Mouse (Mus musculus) cerebellum, postnatal 36 days (tissue): ENCODE results near the gene Glcci1.
A peak's percentile ranks its signal among the peaks of the same experiment; 100 is the strongest.
"Not testable (repeated sequence)": the region's sequence is repeated elsewhere in the genome, so short reads cannot be mapped to it uniquely, and the experiment has no call there.

Experiments
- DNase-seq, 2 experiments: peaks; one replicate each; pipeline ENCODE4 v3.0.0; 2021 to 2022; ENCODE audit warnings: mixed read lengths in 2 of 2

The Glcci1 gene

DNA sequence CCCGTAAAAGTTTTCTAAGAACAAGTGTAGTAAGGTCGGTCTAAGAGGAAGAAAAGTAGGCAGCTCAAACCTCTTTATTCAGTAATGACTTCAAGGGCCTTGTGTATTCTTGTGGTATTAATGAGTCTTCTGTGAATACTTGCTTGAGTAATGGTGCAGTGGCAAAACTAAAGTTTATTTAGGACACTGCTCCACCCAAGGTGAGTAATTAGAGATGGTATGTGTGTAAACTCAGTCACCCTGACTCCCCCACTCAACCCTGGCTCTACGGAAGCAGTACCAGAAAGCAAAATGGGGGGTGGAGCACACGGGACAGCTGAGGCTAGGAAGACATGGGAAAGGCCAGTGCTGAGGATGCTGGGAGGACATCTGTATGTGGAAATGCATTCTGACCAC is 13.6 kb upstream of the Glcci1 start:
- no peak for DNase-seq

DNA sequence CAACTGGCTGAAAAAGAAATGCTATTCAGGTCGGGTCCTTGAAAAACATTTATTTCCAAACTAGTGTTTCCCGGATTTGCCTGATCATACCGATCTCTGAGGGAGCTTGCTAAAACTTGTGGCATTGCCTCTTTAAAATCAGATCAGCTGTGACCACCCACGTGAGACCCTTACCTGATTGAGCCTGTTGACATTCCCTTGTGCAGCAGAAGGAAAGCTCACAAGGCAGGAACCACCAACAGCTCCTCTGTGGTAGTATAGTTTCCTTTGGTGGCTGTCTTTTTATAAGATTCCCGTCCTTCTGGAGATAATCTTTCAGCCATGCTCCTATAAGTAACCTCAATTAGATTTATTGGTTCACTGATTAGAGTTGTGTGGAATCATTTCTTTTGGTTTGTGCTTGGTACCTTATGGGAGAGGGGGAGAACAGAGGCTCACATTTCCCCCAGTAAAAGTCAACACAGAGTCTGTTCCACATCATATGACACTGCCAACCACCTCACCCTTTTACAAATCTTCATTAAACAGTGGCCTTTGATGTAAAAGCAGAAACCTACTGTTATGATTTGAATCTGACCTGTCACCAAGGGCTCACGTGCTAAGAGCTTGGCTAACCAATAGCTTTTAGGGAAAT is 12.0 kb upstream of the Glcci1 start:
- no peak for DNase-seq

DNA sequence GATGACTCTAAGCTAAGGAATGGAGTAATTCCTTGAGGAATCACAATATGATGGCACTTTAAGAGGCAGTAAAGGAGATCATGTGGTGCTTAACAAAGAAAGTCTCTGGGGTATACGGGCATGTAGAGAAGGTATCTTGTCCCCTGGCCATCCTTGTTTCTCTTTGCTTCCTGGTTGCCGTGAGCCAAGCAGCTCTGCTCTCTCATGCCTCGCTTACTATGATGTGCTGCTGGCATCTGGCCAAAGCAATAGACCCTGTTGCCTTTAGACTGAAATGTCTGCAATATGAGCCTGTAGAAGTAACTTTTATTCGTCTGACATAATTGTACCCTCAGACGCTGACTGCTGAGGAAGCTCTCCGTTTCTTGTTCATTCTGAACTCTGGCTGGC is 11.5 kb upstream of the Glcci1 start:
- DNase-seq = no peak

DNA sequence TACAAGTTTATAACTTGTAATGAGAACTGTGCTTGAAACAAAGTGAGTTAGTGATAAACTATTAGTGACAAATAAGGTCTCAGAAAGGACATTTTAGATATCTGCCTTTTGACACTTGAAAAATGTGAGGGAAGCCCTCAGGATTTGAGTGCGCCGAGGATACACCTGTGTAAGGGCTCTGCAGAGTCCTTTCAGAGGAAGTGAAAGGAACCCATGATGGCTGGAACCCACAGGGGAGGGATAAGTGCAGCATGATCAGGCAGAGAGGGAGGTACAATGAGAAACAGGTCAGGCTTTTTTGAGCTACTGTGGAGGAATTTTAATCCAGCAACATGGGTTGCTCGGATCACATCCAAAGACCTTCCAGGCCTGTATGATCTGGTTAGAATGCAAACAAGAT is 10.4 kb upstream of the Glcci1 start:
- DNase-seq = no peak

DNA sequence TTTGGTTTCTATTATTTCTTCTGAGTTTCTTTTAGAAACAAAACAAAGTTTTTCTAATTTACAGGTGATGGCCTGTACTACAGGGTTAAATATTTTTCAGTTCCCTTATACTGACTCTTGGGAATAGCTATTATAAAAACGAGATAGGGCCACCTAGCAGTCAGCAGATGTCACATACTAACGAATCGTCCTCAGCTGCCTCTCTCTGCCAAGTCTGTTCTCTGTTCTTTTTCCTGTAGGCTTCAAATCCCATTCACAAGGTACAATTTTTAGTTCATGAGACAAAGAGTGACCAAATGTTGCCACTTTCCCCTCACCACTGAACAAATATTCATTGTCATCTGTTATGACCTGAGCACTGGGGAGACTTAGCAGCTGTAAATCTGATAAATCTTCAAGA is 5.4 kb upstream of the Glcci1 start:
- DNase-seq = no peak

DNA sequence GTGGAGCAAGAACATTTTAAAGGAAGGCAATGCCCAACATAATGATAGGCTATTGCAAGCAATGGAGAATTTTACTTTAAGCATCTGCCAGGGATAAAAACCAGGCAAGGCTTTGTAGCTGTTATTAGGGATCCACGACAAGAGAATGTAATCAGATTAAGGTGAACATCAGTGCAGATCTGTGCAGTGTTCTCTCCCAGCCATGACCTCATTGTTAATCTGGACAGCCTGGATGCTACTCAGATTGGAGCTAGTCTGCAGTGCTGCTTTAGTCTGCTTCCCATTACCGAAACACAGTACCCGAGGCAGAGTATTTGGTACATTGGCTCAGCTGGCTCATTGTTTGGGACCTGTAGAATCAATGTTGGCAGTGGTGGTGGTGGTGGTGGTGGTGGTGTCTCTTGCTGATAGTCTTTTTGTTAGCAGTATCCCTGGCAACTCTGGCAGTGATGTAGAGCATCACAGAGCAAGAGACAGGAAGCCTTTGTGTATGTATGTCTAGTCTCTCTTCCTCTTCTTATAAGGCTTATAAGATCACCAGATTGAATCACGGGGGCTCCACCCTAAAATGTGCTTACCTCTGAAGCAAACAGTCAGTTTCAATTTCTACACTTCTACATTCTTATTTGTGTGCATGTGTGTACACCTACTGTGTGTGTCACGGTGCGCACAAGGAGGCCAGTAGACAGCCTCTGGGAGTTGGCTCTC is 4.7 kb upstream of the Glcci1 start:
- DNase-seq = no peak

DNA sequence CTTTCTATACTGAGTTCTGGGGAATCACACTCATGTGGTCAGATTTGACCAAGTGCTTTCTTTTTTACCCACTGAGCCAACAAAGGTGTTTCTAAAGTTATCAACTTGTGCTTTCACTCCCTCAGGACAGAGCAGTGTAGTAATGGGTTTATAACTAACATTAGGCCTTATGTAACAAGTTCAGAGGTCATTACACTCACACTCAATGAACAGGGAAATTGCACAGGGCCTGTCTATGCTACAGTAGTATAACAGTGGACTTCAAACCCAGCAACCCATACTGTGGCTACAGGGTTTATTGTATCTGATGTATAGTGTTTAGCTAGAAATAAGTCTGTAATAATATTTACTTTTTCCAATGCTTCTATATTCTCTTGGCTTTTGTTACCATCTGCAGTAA is 2.8 kb upstream of the Glcci1 start:
- no peak for DNase-seq

DNA sequence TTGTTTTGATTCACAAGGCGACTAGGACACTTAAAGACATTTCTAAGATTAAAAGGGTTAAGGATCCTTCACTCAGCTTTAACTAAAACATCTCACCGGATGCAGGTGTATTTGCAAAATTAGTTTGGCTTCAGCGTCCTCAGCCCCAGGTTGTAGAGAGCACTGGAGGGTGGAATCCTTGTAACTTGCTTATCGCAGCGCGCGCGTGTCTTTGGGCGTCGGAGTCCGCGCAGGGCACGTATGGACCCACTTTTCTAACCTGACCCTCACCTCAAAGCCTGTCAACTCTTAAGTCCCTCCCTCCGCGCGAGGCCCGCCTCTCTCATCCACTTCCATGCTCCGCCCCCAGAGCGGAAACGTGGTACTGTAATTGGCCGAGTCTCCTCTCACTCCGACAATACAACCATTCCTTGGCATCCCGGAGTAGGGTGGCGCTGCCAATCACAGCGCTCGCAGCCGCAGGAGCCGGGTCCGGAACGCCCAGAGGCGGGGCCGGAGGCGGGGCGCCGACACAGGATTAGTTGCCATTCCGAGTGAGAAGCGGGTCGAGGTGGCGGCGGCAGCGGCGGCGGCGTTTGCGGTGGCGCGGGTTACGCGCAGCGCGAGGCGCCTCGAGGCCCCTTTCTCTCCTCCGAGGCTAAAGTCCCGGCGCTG is 390 bp upstream of the Glcci1 start:
- peak; percentile 98 to 99 for DNase-seq

DNA sequence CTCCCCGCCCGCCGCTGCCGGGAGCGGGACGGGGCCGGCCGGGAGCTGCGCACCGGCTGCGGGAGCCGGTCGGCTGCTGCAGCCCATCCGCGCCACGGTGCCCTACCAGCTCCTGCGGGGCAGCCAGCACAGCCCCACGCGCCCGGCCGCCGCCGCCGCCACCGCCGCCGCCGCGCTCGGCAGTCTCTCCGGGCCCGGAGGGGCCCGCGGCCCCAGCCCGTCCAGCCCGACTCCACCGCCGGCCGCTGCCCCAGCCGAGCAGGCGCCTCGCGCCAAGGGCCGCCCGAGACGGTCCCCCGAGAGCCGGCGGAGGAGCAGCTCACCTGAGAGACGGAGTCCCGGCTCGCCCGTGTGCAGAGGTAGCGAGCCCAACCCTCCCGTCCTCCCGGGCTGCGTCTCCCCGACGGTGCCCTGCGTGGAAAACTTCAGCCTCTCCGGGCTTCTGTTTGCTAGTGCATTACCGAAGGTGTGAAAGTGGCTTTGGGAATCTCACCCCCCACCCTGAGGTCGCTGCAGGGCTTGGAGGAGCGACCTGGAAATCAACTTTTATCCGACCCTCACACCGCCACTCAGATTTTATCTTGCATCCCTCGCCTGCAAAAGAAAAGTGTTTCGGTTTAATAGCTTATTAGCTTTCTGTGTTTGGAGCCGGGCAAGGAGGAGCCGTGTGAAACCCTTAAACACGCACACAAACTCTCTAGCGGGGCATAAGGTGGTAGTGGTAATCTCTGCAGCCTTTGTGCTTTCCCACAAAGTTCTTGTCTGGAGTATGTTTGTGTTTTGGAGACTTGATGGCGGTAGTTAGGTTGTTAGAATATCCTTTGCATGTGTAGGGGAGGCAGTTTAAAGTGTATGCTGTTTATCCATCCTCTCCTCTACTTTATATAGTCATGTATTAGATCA is 812 bp downstream of the Glcci1 start:
- peak; percentile 55 to 58 for DNase-seq

DNA sequence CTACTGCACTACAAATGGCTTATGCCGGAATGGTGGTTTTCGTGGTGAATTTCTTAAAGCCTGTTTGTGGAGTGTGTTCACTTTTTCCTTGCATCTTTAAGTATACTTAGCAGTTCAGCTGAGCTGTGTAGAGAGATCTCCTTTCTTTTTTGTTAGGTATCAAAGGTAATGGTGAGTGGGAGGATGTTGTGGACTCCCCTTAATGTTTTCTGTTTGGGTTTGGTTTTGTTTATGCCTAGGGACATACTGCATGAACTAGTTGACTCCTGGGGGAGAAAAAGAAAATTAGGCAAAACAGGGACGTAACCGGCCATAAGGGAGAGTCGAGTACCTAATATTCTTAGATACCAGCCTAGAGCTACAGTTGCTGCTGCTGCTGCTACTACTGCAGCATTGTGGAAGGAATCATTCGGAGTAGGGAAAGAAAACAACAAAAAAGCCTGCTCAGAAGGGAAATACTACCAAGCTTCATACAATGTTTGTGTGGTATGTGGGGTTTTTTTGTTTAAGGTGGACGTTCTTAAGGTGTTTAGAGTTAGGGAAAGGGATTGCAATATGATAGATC is 1.5 kb downstream of the Glcci1 start:
- DNase-seq = no peak

DNA sequence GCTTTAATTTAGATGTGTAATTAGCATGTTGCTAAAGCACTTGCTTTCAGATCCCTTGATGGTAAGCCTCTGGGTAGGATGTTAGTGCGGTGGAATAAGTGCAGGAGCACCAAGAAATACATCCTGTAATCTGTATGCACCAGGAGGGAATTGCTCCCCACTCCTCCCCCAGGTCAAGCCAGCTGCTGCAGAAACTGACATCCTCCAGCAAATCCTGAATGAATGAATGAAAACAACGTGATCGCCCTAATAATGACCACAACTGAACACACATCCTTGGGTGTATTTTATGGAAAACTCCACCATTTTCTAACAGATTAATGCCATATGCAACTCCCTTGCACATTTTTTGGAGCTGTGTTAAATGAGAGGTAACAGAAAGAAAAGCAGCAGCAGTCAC is 2.0 kb downstream of the Glcci1 start:
- DNase-seq = peak; percentile 14 to 31

DNA sequence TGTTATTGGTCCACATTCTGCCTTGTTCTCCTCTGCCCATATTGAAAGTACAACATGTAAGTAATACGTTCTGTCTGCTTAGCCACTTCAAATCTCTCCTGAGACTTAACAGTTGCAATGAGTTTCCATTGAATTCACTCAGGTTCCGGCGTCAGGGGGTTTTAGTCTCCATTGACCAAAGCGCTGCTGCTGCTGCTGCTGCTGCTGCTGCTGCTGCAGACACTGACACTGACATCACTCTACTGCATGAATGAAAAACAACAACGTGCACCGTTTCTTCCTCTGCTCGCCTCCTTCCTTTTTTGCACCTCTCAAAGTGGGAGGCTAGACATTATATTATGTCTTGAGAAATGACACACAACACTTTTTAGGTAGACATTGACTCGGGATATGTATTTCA is 3.0 kb downstream of the Glcci1 start:
- peak in 1 of 2 experiments; percentile 24 for DNase-seq

DNA sequence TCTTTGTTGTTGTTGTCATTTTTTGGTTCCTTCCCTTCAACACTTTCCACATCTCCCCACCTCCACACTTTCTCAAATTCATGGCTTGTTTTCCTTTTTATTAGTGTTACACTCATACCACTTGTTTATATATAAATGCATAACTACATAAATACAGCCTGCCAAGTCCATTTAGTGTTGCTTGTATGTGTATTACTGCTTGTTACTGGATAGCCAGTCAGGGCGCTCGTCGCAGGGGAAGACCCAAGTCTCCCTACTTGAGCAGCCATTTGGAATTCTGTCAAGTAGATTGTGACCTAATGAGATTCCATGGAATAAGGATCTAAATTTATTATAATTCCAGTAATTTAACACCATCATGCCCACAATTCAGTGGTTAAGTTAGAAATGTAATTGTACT is 10.3 kb downstream of the Glcci1 start:
- DNase-seq = no peak

DNA sequence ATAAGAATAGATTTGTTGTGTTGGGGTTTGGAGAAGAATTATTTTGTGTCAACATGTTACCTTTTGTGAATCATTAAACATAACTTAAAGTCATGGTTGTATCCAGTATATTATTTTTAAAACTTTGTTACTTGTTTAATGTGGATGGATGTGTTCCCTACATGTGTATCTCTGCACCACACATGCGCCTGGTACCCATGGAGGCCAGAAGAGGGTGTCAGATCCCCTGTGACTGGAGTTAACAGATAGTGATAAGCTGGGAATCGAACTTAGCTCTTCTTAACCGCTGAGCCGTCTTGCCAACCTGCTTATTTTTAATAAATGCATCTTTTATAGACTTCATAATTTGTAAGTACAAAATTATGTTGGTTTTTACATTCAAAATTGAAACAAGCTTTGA is 11.8 kb downstream of the Glcci1 start:
- no peak for DNase-seq

DNA sequence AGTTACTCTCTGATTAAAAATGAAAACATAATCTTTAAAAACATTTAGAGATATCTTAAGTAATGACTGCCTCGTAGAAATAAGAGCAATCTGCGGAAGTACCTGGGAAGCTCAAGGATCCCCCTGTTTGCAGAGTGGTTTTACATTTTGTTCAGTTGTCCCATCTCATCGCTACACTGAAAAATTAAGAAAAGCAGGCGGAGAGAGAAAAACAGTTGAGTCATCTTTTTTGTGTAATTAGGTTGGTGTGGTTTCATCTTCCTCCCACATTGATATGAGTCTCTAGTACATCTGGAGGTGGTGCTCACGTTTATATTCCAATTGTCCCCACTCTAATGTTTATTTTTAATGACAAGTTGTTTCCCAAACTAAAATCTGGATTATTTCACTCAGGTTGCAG is 15.3 kb downstream of the Glcci1 start:
- no peak for DNase-seq

DNA sequence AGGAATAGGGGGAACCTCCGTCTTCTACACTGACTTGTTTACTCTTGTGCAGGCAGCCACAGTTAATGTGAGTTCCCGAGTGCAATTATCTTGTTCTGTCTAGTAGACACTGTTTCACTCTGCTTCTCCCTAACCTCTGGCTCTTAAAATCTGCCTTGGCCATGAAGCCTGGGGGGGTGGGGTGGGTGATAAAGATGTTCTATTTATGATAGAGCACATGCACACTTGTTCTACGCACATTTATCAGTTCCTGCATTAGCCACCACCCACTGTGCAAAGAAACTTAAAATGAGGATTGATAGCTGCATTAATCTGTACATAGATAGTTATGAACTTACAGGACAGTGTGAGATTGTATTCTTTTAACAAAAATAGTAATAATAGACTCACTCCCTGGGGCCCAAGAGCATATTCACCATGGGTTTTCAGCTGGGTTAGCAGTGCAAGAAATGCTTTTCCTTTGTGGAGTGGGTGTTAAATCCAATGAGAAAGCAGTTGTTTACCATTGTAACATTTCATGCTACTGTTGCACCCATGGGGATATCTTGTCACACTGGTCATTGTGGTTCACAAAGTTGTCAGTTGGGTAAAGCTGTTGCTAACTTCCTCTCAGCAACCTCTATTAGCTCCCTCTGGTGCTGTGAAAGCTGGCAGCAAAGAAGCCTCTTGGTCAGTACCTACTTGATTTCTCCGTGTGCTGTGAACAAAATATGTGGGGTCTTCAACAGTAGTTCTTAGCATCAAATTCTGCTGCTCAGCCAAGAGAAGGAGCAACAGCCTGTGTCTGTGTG is 21.9 kb downstream of the Glcci1 start:
- no peak for DNase-seq

DNA sequence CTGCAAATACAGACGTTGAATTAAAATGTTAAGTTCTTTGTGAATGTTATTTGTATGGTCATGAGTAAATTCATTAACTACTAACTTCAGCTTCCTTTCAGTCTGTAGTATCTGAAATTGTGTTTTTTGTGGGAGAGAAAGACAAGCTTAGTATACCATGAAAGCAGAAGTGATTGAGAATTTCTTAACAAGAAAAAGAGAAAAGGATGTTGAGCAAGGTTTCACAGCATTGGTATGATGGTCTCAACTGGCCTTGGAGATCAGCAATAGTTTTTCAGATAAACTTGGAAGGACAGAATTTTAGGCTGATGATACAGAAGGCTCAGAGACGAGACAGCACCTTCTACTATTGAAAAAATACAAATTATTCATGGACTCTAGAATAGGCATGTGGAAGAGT is 27.5 kb downstream of the Glcci1 start:
- DNase-seq = no peak

DNA sequence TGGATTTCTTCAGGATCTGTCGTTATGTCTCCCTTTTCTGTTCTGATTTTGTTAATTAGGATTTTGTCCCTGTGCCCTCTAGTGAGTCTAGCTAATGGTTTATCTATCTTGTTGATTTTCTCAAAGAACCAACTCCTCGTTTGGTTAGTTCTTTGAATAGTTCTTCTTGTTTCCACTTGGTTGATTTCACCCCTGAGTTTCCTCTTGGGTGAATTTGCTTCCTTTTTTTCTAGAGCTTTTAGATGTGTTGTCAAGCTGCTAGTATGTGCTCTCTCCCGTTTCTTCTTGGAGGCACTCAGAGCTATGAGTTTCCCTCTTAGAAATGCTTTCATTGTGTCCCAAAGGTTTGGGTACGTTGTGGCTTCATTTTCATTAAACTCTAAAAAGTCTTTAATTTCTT is 32.1 kb downstream of the Glcci1 start:
- not testable (repeated sequence) for DNase-seq

DNA sequence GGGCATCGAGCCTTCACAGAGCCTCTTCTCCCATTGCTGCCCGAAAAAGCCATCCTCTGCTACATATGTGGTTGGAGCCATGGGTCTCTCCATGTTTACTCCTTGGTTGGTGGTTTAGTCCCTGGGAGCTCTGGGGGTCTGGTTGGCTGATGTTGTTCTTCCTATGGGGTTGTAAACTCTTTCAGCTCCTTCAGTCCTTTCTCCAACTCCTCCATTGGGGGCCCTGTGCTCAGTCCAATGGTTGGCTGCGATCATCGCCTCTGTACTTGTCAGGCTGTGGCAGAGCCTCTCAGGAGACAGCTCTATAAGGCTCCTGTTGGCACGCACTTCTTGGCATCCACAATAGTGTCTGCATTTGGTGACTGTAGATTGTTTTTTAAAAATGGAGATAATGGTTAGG is 35.4 kb downstream of the Glcci1 start:
- peak in 1 of 2 experiments; percentile 13 for DNase-seq

DNA sequence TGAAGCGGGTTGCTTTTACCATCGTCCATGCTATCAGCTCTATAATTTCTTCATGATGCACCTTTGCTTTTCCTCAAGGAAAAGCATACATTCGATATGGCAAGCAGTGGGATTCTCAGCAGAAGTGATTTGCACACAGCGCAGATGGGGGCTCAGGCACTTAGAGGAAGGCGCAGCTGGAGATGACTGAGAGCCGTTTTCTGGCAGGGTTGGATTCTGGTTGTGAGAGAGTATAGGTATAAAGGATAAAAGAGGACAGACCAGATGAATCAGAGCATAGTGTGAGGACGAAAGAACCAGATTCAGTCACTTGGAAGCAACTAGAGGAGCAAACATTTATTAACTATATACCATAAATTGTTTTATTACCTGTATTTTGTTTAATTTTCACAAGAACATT is 36.4 kb downstream of the Glcci1 start:
- DNase-seq = no peak

DNA sequence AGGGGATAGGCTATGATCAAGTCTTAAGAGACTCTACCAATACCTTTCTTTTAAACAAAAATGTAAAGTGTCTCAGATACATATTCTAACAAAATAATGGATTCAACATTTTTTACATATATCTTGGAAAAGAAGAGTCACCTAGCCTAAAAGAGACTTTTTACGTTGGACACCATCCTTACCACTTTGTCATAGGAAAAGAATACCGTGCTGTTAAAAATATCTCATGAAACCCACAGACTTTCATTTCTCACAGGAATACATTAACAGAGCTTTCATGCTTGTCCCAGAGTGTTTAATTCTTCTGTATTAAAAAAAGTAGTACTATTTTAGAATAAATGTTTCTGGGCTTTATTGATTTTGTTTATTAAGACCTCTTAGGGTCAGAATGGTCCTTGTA is 41.8 kb downstream of the Glcci1 start:
- DNase-seq = no peak
